ENCODE assay signal across 33 mouse cellular contexts in the genomic region with DNA sequence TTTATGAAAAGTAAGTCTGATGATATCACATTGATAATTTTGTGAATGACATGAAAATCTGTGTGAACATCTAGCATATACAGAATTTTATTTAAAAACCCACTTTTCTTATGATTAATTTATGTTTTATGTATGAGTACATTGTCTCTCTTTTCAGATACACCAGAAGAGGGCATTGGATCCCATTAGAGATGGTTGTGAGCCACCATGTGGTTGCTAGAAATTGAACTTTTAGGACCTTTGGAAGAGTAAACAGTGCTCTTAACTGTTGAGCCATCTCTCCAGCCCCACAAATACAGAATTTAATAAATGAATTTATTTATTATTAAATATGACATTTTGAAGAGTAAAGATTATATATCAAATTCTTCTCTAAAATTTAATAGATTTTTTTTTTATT. TPM values are rescaled to one million over a fixed set of nuclear protein-coding genes. Genes with fewer than 3 reads are reported as not detected.
"Had no signal": no experiment of that assay in that cellular context is flagged by ENCODE, and none has a peak within 500 bp of the region (broad histone marks: within the 10 kb centered on the region; RNA-seq: fewer than 3 reads in every experiment).

No protein-coding gene starts in this region.

- H3K27ac ChIP-seq: heart, adult 2 months; hindbrain, embryonic 10.5 days; hindbrain, embryonic 12.5 days; hindbrain, embryonic 14.5 days; intestine, embryonic 15.5 days; limb, embryonic 10.5 days; limb, embryonic 12.5 days; liver, embryonic 13.5 days; liver, embryonic 15.5 days had no signal

- DNase-seq: gastrocnemius, postnatal 14 days; gastrocnemius, postnatal 36 days; heart, adult 11 months; heart, adult 2 months; heart, postnatal 10 days; heart, postnatal 4 days; kidney, adult 18-20 months; kidney, adult 8-10 months; kidney, postnatal 10 days; kidney, postnatal 25 days; kidney, postnatal 4 days; liver, embryonic 13.5 days had no signal

- H3K9me3 ChIP-seq: hindbrain, embryonic 10.5 days; hindbrain, embryonic 12.5 days; intestine, embryonic 15.5 days; limb, embryonic 10.5 days; limb, embryonic 12.5 days; liver, embryonic 13.5 days; liver, embryonic 15.5 days had no signal

- H3K27me3 ChIP-seq: hindbrain, embryonic 12.5 days; intestine, embryonic 15.5 days; limb, embryonic 12.5 days; liver, embryonic 13.5 days; liver, embryonic 15.5 days had no signal

- H3K36me3 ChIP-seq: hindbrain, embryonic 10.5 days; hindbrain, embryonic 12.5 days; intestine, embryonic 15.5 days; limb, embryonic 10.5 days; limb, embryonic 12.5 days; liver, embryonic 13.5 days; liver, embryonic 15.5 days had no signal

- H3K4me1 ChIP-seq: hindbrain, embryonic 10.5 days; hindbrain, embryonic 12.5 days; intestine, embryonic 15.5 days; limb, embryonic 10.5 days; limb, embryonic 12.5 days; liver, embryonic 13.5 days; liver, embryonic 15.5 days had no signal

- ATAC-seq: hindbrain, embryonic 16.5 days; inflammation-experienced regulatory T-cells, adult 6 months; intestine, embryonic 15.5 days; intestine, postnatal 0 days had no signal

- H3K4me3 ChIP-seq: heart, adult 2 months; hindbrain, embryonic 10.5 days; hindbrain, embryonic 12.5 days; intestine, embryonic 15.5 days; limb, embryonic 10.5 days; limb, embryonic 12.5 days; liver, embryonic 13.5 days; liver, embryonic 15.5 days had no signal

- H3K9ac ChIP-seq: hindbrain, embryonic 12.5 days; hindbrain, embryonic 14.5 days; intestine, embryonic 15.5 days; limb, embryonic 12.5 days; liver, embryonic 13.5 days; liver, embryonic 15.5 days had no signal

- H3K4me2 ChIP-seq: heart, embryonic 11.5 days; hindbrain, embryonic 12.5 days; hindbrain, embryonic 14.5 days; intestine, embryonic 15.5 days; limb, embryonic 12.5 days; liver, embryonic 11.5 days; liver, embryonic 13.5 days; liver, embryonic 15.5 days had no signal

RNA-seq across cellular contexts. Expression of a gene that starts 42.3 kb away (rescaled TPM):
- total RNA-seq: gastrocnemius, adult 18-20 months; gastrocnemius, adult 8-10 months; gastrocnemius, postnatal 14 days; gastrocnemius, postnatal 36 days; heart, adult 2 months; heart, postnatal 10 days; heart, postnatal 25 days; heart, postnatal 4 days had no signal
- polyA plus RNA-seq: gonadal fat pad, adult 2 months; heart, adult 2 months; heart, embryonic 11.5 days; heart, embryonic 14.5 days; heart, embryonic 16.5 days; hindbrain, embryonic 10.5 days; inflammation-experienced regulatory T-cells, adult 6 months; intestine, embryonic 15.5 days; intestine, postnatal 0 days; kidney, embryonic 14.5 days; kidney, embryonic 16.5 days; limb, embryonic 10.5 days; limb, embryonic 12.5 days; limb, embryonic 14.5 days; liver, embryonic 11.5 days; liver, embryonic 13.5 days; liver, embryonic 15.5 days had no signal
